Mouse (Mus musculus): Measurements from ENCODE around the gene Rpl10a.

Rpl10a gene

DNA sequence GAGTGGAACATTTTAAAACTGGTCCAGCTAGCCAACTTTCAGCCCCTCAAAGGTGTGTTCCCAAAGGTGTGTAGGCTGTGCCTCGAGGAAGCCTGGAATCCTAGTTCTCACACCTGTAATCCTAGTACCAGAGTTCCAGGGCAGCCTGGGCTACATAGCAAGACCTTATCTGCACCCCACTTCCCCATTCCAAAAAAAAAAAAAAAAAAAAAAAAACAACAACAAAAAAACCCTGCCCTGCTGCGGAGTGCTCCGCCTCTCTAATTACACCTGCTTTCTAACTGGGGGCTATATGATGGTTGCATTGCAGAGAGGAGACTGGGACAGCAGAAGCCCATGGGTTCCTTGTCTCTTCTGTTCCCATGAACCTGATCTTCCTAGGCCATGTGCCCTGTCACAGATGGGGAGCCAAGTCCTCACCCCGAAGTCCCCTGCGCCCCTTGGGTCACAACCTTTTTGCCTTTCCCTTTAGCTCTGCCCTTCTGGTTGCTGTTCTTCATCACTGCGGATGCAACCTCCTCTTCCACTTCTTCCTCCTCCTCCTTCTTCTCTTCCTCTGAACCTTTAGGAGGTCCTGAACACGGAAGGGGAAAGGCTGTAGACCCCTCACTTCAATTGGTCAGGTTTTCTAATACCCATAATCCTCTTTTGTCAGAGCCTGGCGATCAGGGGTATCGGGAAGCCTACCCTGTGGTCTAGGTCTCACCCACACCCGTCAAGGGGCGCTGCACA lies 33.8 kb downstream of the Rpl10a start:
- DNase-seq, result no peak

DNA sequence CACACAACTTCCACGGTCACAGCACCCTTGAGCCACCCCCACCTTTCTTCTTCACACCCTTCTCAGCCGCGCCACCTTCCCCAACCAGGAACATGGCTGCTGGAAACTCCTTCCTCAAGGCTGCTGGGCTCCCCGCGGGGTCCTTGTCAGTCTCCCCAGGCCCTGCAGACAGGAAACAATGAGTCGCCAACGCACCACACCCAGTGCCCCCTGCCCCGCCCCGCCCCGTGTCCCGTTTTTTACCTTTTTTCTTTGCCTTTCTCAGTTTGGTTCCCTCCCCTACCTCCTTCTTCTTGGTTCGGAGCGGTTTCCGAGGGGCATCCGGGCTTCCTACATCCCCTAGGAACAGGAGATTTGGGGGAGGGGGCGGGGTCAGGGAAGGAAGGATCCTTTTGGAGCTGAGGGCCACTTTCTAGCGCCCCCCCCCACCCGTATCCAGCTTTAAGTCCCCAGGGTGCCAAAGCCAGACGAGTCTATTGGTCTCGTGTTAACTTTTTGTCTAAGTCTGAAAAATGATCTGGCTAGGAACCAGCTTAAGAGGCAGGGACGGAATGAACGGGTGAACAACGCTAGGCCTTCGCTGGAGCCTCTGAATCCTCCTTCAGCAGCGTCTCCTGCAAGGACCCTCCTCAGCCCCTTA lies 34.5 kb downstream of the Rpl10a start:
- no peak for DNase-seq

- no peak for DNase-seq
Observed at GRCm38 (mm10) chr17:28363507-28363906, 35.2 kb downstream of the Rpl10a start.

GRCm38 (mm10) chr17:28365122-28365521 lies 36.9 kb downstream of the Rpl10a start, which contains the start of gene Tulp1:
TSS of gene Tulp1 (minus strand) at chr17:28365222.
- DNase-seq, result no peak

- peak; percentile 88 for DNase-seq
Observed at GRCm38 (mm10) chr17:28368449-28368848, 40.2 kb downstream of the Rpl10a start.

DNA sequence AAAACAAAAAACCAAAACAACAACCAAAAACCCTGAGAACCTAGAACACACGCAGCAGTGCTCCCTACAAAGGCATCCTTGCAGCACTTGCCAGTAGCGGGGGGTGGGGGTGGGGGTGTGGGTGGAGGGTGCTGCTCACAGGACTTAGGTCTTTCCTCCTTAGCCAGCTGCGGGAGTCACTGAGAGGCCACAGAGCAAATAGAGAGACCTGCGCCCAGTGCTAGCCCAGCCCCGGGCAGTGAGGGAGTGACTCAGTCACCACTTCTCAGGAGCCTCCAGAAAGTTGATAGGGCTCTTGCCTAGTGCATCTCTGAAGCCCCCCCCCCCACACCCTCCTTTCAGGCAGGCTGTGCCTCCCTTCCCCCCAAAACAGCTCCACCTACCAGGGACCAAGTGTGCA lies 40.8 kb downstream of the Rpl10a start:
- DNase-seq, result no peak

DNA sequence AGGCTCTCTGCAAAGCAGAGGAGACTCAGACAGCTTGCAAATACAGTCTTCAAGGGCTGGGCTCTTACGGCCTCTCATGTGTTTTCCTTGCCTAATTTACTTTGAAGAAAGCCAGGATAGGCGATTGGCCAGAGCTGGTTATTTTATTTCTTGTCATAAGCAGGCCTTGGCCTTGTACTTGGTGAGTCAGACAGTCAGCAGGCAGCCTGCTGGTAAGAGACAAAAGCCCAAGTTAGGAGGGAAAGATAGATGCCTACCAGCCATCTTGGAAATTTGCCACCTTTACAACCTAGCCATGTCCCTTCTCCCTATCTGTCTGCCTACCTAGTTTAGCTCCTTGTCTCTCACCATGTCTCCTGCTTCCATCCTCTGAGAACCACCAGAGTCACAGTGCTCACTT lies 43.0 kb downstream of the Rpl10a start:
- no peak for DNase-seq

DNA sequence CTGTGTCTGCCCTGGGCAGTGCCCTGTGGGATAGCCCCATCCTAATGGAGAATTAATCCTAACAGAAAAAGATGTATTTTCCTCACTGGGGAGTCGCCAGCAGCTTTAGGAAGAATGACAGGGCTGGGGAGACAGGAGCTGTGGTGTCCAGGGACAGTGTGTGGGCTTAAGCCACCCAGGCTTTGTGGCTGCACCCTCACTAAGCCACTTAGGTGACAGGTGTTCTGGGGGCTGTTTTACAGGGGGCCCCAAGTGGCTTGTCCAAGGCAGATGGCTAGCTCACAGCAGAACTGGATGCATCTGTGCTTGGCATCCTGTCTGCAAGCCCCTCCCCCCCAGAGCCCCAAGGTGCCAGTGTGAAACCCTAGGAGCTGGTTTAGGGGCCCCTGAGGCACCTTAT lies 43.7 kb downstream of the Rpl10a start:
- DNase-seq, result no peak

DNA sequence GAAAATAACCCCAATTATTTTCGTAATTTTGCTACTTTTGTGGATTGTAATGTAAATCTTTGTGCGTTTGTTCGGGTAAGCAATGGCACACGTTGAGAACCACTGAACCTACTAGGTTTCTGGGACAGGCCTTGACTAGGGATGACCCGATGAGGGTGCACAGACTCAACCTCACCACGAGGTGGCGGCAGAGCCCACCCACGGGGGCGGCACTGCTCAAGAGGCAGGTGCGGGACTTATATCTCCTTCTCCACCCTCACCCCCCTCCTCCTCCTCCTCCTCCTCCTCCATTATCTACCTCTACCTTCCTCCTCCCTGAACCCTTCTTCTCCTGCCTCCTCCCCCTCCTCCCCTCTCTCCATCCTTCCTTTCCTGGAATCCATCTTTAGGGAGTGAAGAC lies 45.5 kb downstream of the Rpl10a start:
- DNase-seq, result peak; percentile 41

DNA sequence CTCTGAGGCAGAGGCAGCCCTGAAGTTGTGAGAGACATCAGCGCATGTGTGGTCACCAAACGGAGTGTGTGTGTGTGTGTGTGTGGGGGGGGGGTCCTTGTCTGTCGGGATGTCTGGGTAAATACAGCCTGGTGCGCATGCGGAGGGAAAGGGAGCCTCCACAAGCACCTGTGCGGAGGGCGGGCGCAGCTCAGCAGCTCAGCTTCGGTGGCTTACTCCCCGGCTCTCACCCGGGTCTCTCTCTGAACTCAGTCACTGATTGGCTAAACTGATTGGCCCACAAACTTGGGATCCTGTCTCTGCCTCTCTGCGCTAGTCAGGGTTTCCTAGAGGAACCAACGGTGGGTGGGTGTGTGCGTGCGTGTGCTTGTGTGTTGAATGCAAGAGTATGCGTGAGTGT lies 46.2 kb downstream of the Rpl10a start:
- DNase-seq, result no peak

- DNase-seq, result no peak
Observed at GRCm38 (mm10) chr17:28375592-28376061, 47.4 kb downstream of the Rpl10a start.

GRCm38 (mm10) chr17:28380255-28380654 lies 52.0 kb downstream of the Rpl10a start:
- no peak for DNase-seq

Data from kidney, postnatal 14 days (tissue).